Mouse (Mus musculus) hindbrain, postnatal 0 days (tissue): ENCODE results near the gene Rnf212b. TPM values are rescaled to one million over a fixed set of nuclear protein-coding genes. Genes with fewer than 3 reads are reported as not detected.

Experiments
- ATAC-seq: fragments of 200-750 bp; cut with Nextera tagmentation; 2 replicates; pipeline ENCODE4 v1.8.0; 2017; ENCODE audit warnings: mild to moderate bottlenecking, moderate TSS enrichment, moderate library complexity
- DNase-seq: peaks from one replicate; pipeline ENCODE4 v3.0.0-alpha.2; 2015; ENCODE audit warnings: low spot score
- H3K27ac ChIP-seq: fragments of 300-500 bp; sonication (generic); 2 replicates; pipeline ENCODE4 v1.5.1; 2014; ENCODE audit warnings: mild to moderate bottlenecking
- H3K27me3 ChIP-seq: fragments of 300-500 bp; sonication (generic); 2 replicates; pipeline ENCODE4 v1.6.1; 2014; ENCODE audit warnings: low read length, mixed read lengths; ENCODE audit not compliant: insufficient read depth
- H3K36me3 ChIP-seq: fragments of 300-500 bp; sonication (generic); 2 replicates; pipeline ENCODE4 v1.6.1; 2014; ENCODE audit warnings: low read length, mixed read lengths; ENCODE audit not compliant: insufficient read depth
- H3K4me1 ChIP-seq: fragments of 300-500 bp; sonication (generic); 2 replicates; pipeline ENCODE4 v1.6.1; 2014; ENCODE audit warnings: antibody characterized with exemption, low read length, mixed read lengths; ENCODE audit not compliant: insufficient read depth
- H3K4me2 ChIP-seq: fragments of 300-500 bp; sonication (generic); 2 replicates; pipeline ENCODE4 v1.6.1; 2014; ENCODE audit warnings: low read depth, mild to moderate bottlenecking, low read length, moderate library complexity, mixed read lengths
- H3K4me3 ChIP-seq: fragments of 300-500 bp; sonication (generic); 2 replicates; pipeline ENCODE4 v1.5.1; 2014; ENCODE audit warnings: low read length
- H3K9ac ChIP-seq: fragments of 300-500 bp; sonication (generic); replicated peaks from 2 replicates; pipeline ENCODE4 v1.6.1; 2014; ENCODE audit warnings: mild to moderate bottlenecking, low read length, moderate library complexity, mixed read lengths
- H3K9me3 ChIP-seq: fragments of 300-500 bp; sonication (generic); 2 replicates; pipeline ENCODE4 v1.6.1; 2016; ENCODE audit warnings: low read length, mixed read lengths
- CTCF ChIP-seq: IDR thresholded peaks from 2 replicates; pipeline ENCODE4 v1.5.1; 2016; ENCODE audit warnings: antibody characterized with exemption, control low read depth, low read depth
- WGBS: fragments of 180-500 bp; shearing (Covaris S2); extraction: QIAGEN DNeasy Blood & Tissue Kit; methylation state at CpG from one replicate; pipeline ENCODE4 v1.1.7; 2014; 5-methylcytosine and 5-hydroxymethylcytosine counted together
- polyA plus RNA-seq: library from polyadenylated mRNA; unstranded; fragments of >200 nt; fragmentation: Nextera tagmentation; extraction: Ambion mirVana; gene quantifications from 2 replicates; pipeline ENCODE4 v1.2.1, GENCODE M21; 2015
- total RNA-seq: library from RNA; depleted of rRNA; stranded (reverse); fragments of >200 nt; gene quantifications from 2 replicates; pipeline ENCODE4 v1.2.3, GENCODE M21; 2014

Gene Rnf212b
- total and polyA plus RNA-seq, 2 experiments from 2014 or later: not detected

DNA sequence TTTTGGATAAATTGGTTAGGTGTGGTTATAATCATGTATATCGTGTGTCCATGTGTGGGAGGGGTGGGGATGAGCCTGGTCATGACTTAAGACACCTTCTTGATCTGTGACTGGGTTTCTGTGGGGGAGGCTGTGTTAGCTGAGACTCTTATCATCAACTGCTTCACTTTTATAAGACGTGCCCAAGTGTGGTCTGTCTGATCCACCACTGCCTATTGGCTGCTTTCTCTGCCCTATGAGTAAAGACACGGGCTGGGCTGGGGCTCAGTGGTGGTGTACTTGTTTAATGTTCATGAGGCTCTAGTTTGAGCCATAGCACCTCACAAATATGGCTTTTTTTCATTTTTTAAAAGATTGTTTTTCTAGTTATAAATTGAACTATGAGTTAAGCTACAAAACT, 1.8 kb downstream of the Rnf212b start:
- 64% methylated on average over 3 of the region's 3 CpGs for WGBS
- no peak for TF ChIP-seq CTCF
- Histone ChIP-seq H3K4me3 (no peak overlapping the region), H3K9ac (no peak overlapping the region), H3K4me2 (no peak overlapping the region), H3K9me3 (no peaks in the 10 kb centered on the region), H3K4me1 (no peaks in the 10 kb centered on the region), H3K36me3 (no peaks in the 10 kb centered on the region), H3K27ac (no peak overlapping the region), H3K27me3 (no peaks in the 10 kb centered on the region)
- ATAC-seq: no peak
- no peak for DNase-seq

- peak; percentile 66 for DNase-seq
- TF ChIP-seq CTCF: peak; percentile 72
- ATAC-seq: 0 out of 2 replicates have a peak, but pooled peaks have one; percentile 35
- H3K4me1 ChIP-seq: no peaks in the 10 kb centered on the region
- H3K4me3 ChIP-seq: no peak overlapping the region
- no peaks in the 10 kb centered on the region for H3K36me3 ChIP-seq
- WGBS: 42% methylated on average over 2 of the region's 2 CpGs
- H3K9ac ChIP-seq: no peak overlapping the region
- no peak overlapping the region for H3K27ac ChIP-seq
- H3K9me3 ChIP-seq: no peaks in the 10 kb centered on the region
- no peaks in the 10 kb centered on the region for H3K27me3 ChIP-seq
- H3K4me2 ChIP-seq: no peak overlapping the region
Observed at GRCm38 (mm10) chr14:54817791-54818190, 3.9 kb downstream of the Rnf212b start.

DNA sequence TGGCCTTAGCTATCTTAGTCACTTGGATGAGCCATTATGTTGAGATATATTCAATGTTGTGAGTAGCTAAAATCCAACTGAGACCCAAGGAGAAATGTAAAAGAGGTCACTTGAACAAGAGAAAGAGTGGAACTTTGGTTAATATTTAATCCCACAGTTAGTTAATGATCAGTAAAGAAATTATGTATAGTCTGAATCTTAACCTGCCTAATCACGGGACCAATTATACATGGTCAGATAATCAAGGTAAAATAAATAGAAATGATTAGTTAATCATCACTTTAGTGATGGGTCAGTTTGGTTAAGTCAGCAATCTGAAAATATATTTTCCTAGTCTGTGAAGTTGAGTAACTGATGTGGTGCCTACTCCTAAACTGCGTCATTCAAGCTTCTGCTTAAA, 8.4 kb downstream of the Rnf212b start:
- 87% methylated on average over 2 of the region's 2 CpGs for WGBS
- Histone ChIP-seq H3K27me3 (no peaks in the 10 kb centered on the region), H3K9ac (no peak overlapping the region), H3K9me3 (no peaks in the 10 kb centered on the region), H3K4me2 (no peak overlapping the region), H3K36me3 (no peaks in the 10 kb centered on the region), H3K27ac (no peak overlapping the region), H3K4me1 (no peaks in the 10 kb centered on the region), H3K4me3 (no peak overlapping the region)
- no peak for DNase-seq
- no peak for TF ChIP-seq CTCF
- ATAC-seq: no peak

DNA sequence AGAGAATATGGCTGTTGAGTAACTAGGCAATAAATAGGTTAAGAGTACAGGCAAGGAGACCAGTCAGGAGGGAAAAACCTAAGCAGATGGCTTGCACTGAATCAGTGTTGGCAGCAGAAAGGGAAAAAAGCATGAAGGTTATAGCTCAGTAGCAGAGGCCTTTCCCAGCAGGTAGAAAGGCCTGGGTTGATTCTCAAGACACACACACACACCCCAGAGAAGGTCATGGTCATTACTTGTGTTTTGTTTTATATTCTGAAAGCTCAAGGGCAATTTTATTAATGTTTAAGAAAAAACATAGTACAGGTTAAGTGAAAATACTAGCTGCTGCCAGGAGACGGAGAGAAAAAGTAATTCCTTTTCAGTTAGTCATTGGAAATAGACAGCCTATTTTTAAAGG, 9.8 kb downstream of the Rnf212b start:
- no peak for TF ChIP-seq CTCF
- Histone ChIP-seq H3K27me3 (no peaks in the 10 kb centered on the region), H3K4me1 (no peaks in the 10 kb centered on the region), H3K4me3 (no peak overlapping the region), H3K27ac (no peak overlapping the region), H3K36me3 (no peaks in the 10 kb centered on the region), H3K9ac (no peak overlapping the region), H3K9me3 (no peaks in the 10 kb centered on the region), H3K4me2 (no peak overlapping the region)
- ATAC-seq (no peak), DNase-seq (no peak)
- WGBS: 87% methylated on average over 1 of the region's 1 CpGs

- H3K27ac ChIP-seq: no peak overlapping the region
- H3K9me3 ChIP-seq: no peaks in the 10 kb centered on the region
- no peak overlapping the region for H3K9ac ChIP-seq
- ATAC-seq: peak; percentile 49; the same call in 1 of the 2 replicates
- H3K4me3 ChIP-seq: no peak overlapping the region
- no peaks in the 10 kb centered on the region for H3K36me3 ChIP-seq
- H3K4me1 ChIP-seq: no peaks in the 10 kb centered on the region
- TF ChIP-seq CTCF: peak; percentile 61
- 3% methylated on average over 4 of the region's 4 CpGs for WGBS
- no peak overlapping the region for H3K4me2 ChIP-seq
- DNase-seq: peak; percentile 77
- peaks cover 3% of the 10 kb centered on the region; the same call in 1 of the 2 replicates for H3K27me3 ChIP-seq
Observed at GRCm38 (mm10) chr14:54843461-54843860, 29.5 kb downstream of the Rnf212b start.

- 99% methylated on average over 3 of the region's 3 CpGs for WGBS
- H3K9ac ChIP-seq: no peak overlapping the region
- H3K4me3 ChIP-seq: no peak overlapping the region
- H3K27ac ChIP-seq: no peak overlapping the region
- no peaks in the 10 kb centered on the region for H3K9me3 ChIP-seq
- no peak for ATAC-seq
- TF ChIP-seq CTCF: no peak
- H3K4me2 ChIP-seq: no peak overlapping the region
- no peaks in the 10 kb centered on the region for H3K4me1 ChIP-seq
- H3K36me3 ChIP-seq: peaks cover 16% of the 10 kb centered on the region; the same call in 1 of the 2 replicates
- no peaks in the 10 kb centered on the region for H3K27me3 ChIP-seq
- DNase-seq: no peak
Observed at GRCm38 (mm10) chr14:54855726-54856125, 41.8 kb downstream of the Rnf212b start.

DNA sequence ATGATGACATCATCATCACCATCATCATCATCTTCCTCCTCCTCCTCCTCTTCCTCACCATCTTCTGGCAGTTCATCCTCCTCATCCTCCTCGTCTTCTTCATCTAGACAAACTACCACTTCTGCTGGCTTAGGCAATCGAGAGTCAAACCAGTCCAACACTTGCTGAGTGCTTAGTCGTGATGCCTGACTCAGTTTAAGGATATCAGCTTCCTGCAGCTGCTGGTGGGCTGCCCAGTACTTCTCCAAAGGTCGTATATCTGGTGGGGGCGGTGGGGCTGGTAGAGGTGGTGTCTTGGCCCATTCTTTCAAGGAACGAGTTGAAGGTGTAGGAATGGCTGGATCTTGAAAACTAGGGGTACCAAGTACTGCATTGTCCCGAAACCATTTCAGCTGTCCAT, 42.8 kb downstream of the Rnf212b start:
- Histone ChIP-seq H3K9me3 (no peaks in the 10 kb centered on the region), H3K4me2 (no peak overlapping the region), H3K9ac (no peak overlapping the region), H3K27ac (no peak overlapping the region), H3K4me1 (no peaks in the 10 kb centered on the region), H3K27me3 (no peaks in the 10 kb centered on the region), H3K36me3 (peaks cover 16% of the 10 kb centered on the region; the same call in 1 of the 2 replicates), H3K4me3 (no peak overlapping the region)
- no peak for ATAC-seq
- TF ChIP-seq CTCF: no peak
- WGBS: 90% methylated on average over 7 of the region's 7 CpGs
- no peak for DNase-seq
